Mouse (Mus musculus): ENCODE data around the gene Gipr.

- TF ChIP-seq POLR2A (IDR thresholded peaks at IDR 0.05; ENCODE audit: insufficient read depth, low read depth, low read length) (no peak), EP300 (IDR thresholded peaks at IDR 0.05; ENCODE audit: insufficient read depth, low read depth, low read length) (no peak)
Observed at GRCm38 (mm10) chr7:19208201-19208910, 42.4 kb upstream of the Gipr start.

All from heart, adult 2 months (tissue).